Mouse (Mus musculus) heart, embryonic 11.5 days (tissue): ENCODE data around the gene Kctd18. TPM values are rescaled to one million over a fixed set of nuclear protein-coding genes. Genes with fewer than 3 reads are reported as not detected.

Source experiments
- ATAC-seq: fragments of 200-750 bp; cut with Nextera tagmentation; replicated peaks from 2 replicates; pipeline ENCODE4 v1.8.0; 2017; ENCODE audit warnings: moderate library complexity; ENCODE audit not compliant: insufficient number of reproducible peaks, low FRiP score, low TSS enrichment
- H3K27ac ChIP-seq: fragments of 300-500 bp; sonication (generic); 2 replicates; pipeline ENCODE4 v1.5.1; 2014; ENCODE audit warnings: mild to moderate bottlenecking, low read depth, low read length
- H3K27me3 ChIP-seq: fragments of 300-500 bp; sonication (generic); 2 replicates; pipeline ENCODE4 v1.6.1; 2014; ENCODE audit warnings: mild to moderate bottlenecking, low read length, mixed read lengths; ENCODE audit not compliant: control insufficient read depth, insufficient read depth
- H3K36me3 ChIP-seq: fragments of 300-500 bp; sonication (generic); 2 replicates; pipeline ENCODE4 v1.6.1; 2014; ENCODE audit warnings: mild to moderate bottlenecking, low read length, moderate library complexity, mixed read lengths; ENCODE audit not compliant: control insufficient read depth, insufficient read depth
- H3K4me1 ChIP-seq: fragments of 300-500 bp; sonication (generic); 2 replicates; pipeline ENCODE4 v1.6.1; 2014; ENCODE audit warnings: low read length; ENCODE audit not compliant: control insufficient read depth, insufficient read depth
- H3K4me2 ChIP-seq: fragments of 300-500 bp; sonication (generic); 2 replicates; pipeline ENCODE4 v1.6.1; 2014; ENCODE audit warnings: mild to moderate bottlenecking, moderate library complexity
- H3K4me3 ChIP-seq: fragments of 300-500 bp; sonication (generic); 2 replicates; pipeline ENCODE4 v1.5.1; 2014; ENCODE audit warnings: low read depth, low read length
- H3K9ac ChIP-seq: fragments of 300-500 bp; sonication (generic); 2 replicates; pipeline ENCODE4 v1.6.1; 2014; ENCODE audit warnings: mild to moderate bottlenecking, low read depth, low read length, moderate library complexity
- H3K9me3 ChIP-seq: fragments of 300-500 bp; sonication (generic); replicated peaks from 2 replicates; pipeline ENCODE4 v1.6.1; 2016; ENCODE audit warnings: low read length; ENCODE audit not compliant: control insufficient read depth
- WGBS: fragments of 180-500 bp; shearing (Covaris S2); extraction: QIAGEN DNeasy Blood & Tissue Kit; methylation state at CpG from one replicate; pipeline ENCODE4 v1.1.7; 2014; ENCODE audit not compliant: insufficient replicate concordance; 5-methylcytosine and 5-hydroxymethylcytosine counted together
- polyA plus RNA-seq: library from polyadenylated mRNA; unstranded; fragments of >200 nt; fragmentation: Nextera tagmentation; extraction: Ambion mirVana; gene quantifications from 2 replicates; pipeline ENCODE4 v1.2.1, GENCODE M21; 2014

Kctd18 gene
- polyA plus RNA-seq: 11.1 and 11.5 TPM in 2 replicates

DNA sequence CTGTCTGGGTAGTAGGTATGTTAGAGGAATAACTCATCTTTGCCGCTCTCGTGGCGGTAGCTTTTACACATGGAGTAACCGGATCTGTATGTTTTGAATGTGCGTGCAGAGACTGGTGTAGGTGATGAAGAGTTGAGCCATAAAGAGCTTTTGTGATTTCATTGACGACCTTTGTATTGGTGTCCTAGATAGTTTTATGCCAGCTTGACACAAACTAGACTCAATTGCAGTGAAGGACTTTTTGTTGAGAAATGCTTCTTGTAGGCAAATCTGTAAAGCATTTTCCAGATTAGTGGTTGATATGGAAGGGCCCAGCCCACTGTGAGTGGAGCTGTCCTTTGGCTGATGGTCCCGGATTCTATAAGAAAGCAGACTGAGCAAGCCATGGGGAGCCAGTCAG lies at the start of gene Kctd18:
Gene Kctd18, minus strand, starts transcription at position 101 of the 400 bp plus-strand sequence.
- WGBS: 94% methylated on average over 7 of the region's 7 CpGs
- no peak for ATAC-seq
- no peak within 1 kb of the TSS for H3K9ac ChIP-seq
- H3K36me3 ChIP-seq: peaks cover 27% of the 10 kb centered on the region
- no peak within 1 kb of the TSS for H3K4me3 ChIP-seq
- no peaks in the 10 kb centered on the region for H3K4me1 ChIP-seq
- no peak within 1 kb of the TSS for H3K4me2 ChIP-seq
- no peaks in the 10 kb centered on the region for H3K27me3 ChIP-seq
- no peak within 1 kb of the TSS for H3K27ac ChIP-seq
- H3K9me3 ChIP-seq: no peaks in the 10 kb centered on the region

DNA sequence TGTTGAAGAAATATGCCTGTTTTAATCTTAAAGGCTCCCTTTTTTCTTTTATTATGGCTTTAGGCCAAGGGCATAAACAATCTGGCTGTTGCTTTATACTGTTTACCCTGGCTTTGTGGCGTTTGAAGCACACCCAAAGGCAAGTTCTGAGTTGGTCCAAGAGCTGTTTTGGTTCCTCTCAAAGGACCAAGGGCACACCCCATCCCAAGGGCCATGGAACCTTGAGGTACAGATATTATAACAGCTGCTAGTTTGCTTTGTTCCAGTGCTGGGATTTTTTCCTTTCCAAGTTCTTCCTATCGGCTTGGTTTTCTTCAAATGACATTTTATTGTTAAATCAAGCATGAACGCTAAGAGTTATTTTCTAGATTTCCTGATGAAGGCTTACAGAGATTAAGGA lies 46.9 kb upstream of the Kctd18 start:
- no peak overlapping the region for H3K27ac ChIP-seq
- H3K36me3 ChIP-seq: no peaks in the 10 kb centered on the region
- no peaks in the 10 kb centered on the region for H3K27me3 ChIP-seq
- WGBS: 77% methylated on average over 3 of the region's 3 CpGs
- no peaks in the 10 kb centered on the region for H3K4me1 ChIP-seq
- no peak overlapping the region for H3K4me3 ChIP-seq
- H3K9ac ChIP-seq: no peak overlapping the region
- no peaks in the 10 kb centered on the region for H3K9me3 ChIP-seq
- ATAC-seq: no peak
- no peak overlapping the region for H3K4me2 ChIP-seq

DNA sequence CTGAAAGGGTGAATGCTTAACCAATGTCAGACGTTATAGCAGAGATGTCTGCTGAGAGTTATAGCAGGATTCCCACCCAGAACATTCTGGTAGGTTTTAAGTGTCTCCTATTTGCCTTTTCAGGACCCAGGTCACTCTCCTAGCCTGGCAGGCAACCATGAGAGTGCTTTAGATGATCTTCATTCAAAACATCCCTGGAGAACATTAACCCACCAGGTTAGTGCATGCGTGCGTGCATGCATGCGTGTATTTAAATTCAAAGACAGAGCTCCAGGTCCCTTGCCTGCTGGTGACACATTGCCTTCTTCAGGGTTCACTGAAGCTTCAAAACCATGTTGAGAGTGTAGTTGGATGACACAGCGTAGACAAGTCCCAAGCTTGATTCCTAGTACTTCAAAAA lies 46.4 kb upstream of the Kctd18 start:
- Histone ChIP-seq H3K4me3 (no peak overlapping the region), H3K27me3 (no peaks in the 10 kb centered on the region), H3K36me3 (no peaks in the 10 kb centered on the region), H3K9me3 (no peaks in the 10 kb centered on the region), H3K9ac (no peak overlapping the region), H3K27ac (no peak overlapping the region), H3K4me1 (no peaks in the 10 kb centered on the region), H3K4me2 (no peak overlapping the region)
- 89% methylated on average over 5 of the region's 5 CpGs for WGBS
- ATAC-seq: no peak

DNA sequence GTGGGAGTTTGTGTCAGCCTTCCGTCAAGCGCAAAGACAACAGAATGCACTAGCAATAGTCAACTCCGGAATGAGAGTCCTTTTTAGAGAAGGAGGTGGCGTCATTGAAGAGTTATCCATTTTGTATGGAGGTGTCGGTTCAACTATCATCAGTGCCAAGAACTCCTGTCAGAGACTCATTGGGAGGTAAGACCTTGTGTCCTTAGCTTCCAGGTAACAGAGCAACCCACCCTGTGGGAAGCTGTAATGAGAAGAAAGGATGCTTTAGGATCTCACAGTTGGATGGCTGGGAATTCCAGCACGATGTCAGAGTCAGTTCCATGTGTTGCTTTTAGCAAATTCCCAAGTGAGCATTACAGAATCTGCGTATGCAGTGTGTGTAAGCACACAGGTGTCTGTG lies 43.4 kb upstream of the Kctd18 start:
- WGBS: 92% methylated on average over 7 of the region's 7 CpGs
- no peak overlapping the region for H3K27ac ChIP-seq
- no peak overlapping the region for H3K4me2 ChIP-seq
- H3K4me1 ChIP-seq: 0 out of 2 replicates have a peak, but pooled peaks cover under 1% of the 10 kb centered on the region
- no peak overlapping the region for H3K9ac ChIP-seq
- no peaks in the 10 kb centered on the region for H3K27me3 ChIP-seq
- no peaks in the 10 kb centered on the region for H3K36me3 ChIP-seq
- H3K9me3 ChIP-seq: no peaks in the 10 kb centered on the region
- no peak for ATAC-seq
- no peak overlapping the region for H3K4me3 ChIP-seq

DNA sequence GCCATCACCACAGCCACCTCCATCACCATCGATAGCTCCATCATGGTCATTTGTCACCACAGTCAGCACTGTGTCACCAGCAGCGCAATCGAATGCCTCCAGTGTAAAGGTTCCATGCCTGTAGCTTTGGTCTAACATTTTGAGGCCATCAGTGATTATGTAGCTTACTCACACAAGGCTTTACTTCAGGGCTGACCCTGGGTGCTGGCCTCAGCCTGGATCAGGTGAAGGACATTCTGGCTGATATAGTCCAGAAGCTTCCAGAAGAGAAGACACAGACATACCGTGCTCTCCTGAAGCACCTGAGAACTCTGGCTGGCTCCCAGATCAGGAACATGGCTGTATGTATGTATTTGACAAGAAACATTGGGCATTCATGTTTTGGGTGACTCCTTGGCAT lies 40.1 kb upstream of the Kctd18 start:
- Histone ChIP-seq H3K27ac (no peak overlapping the region), H3K4me2 (no peak overlapping the region), H3K9ac (no peak overlapping the region), H3K9me3 (no peaks in the 10 kb centered on the region), H3K4me1 (0 out of 2 replicates have a peak, but pooled peaks cover 3% of the 10 kb centered on the region), H3K4me3 (no peak overlapping the region), H3K27me3 (no peaks in the 10 kb centered on the region), H3K36me3 (no peaks in the 10 kb centered on the region)
- WGBS: 89% methylated on average over 4 of the region's 4 CpGs
- no peak for ATAC-seq

DNA sequence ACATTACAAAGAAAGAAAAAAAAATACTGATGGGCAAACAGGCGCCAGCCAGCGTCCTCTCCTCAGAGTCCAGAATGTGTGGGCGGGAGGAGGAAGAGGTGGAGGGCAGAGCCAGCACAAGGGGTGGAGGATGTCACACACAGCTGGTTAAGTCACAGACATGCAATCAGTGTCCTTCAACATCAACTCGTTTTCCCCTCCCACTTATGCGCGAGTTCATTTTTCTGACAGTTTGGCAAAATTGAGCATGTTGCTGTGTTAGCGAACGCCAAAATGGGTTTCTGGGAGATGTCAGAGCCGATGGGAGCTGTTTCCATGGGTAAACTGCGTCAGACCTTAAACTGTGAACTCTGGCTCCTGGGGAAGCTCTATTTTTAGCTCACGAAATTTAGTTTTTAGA lies 38.2 kb upstream of the Kctd18 start:
- Histone ChIP-seq H3K27me3 (no peaks in the 10 kb centered on the region), H3K4me3 (no peak overlapping the region), H3K36me3 (no peaks in the 10 kb centered on the region), H3K4me1 (0 out of 2 replicates have a peak, but pooled peaks cover 3% of the 10 kb centered on the region), H3K27ac (no peak overlapping the region), H3K4me2 (no peak overlapping the region), H3K9ac (no peak overlapping the region), H3K9me3 (no peaks in the 10 kb centered on the region)
- WGBS: 66% methylated on average over 11 of the region's 11 CpGs
- no peak for ATAC-seq

DNA sequence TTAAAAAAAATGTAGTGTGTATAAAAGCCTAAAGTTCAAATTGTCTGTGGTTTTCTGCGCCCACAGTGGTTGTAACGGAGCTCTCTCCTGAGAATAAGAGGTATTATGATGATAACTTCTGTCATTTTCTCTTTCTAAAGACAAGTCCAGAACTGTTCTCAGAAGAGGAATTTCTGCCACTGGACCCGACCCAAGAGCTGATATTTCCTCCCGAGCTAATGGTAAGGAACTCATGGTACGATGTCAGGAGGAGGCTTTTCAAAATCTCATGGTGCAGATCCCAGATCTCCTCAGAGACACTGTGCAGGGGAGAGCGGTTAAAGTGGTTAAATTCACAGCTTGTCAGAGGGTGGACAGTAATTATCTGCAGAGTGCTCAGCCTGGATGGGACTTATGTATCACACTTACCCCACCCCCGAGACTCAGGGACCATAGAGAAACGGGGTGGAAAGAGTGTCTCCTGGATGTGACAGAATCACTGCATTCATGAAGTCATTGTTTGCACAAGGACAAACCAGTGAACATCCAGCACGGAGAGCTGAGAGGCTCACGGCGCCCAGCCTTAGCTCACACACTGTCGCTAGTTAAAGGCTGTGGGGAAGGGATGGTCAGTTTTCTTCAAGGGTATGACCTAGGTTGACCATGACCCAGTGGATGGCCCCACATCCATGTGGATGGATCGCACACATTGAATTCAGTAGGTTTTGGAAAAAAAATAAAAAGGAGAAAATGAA lies 37.5 kb upstream of the Kctd18 start:
- 0 out of 2 replicates have a peak, but pooled peaks cover 3% of the 10 kb centered on the region for H3K4me1 ChIP-seq
- no peaks in the 10 kb centered on the region for H3K27me3 ChIP-seq
- H3K9me3 ChIP-seq: no peaks in the 10 kb centered on the region
- no peak overlapping the region for H3K4me3 ChIP-seq
- H3K27ac ChIP-seq: no peak overlapping the region
- 73% methylated on average over 13 of the region's 13 CpGs for WGBS
- H3K9ac ChIP-seq: no peak overlapping the region
- ATAC-seq: no peak
- no peak overlapping the region for H3K4me2 ChIP-seq
- H3K36me3 ChIP-seq: no peaks in the 10 kb centered on the region

DNA sequence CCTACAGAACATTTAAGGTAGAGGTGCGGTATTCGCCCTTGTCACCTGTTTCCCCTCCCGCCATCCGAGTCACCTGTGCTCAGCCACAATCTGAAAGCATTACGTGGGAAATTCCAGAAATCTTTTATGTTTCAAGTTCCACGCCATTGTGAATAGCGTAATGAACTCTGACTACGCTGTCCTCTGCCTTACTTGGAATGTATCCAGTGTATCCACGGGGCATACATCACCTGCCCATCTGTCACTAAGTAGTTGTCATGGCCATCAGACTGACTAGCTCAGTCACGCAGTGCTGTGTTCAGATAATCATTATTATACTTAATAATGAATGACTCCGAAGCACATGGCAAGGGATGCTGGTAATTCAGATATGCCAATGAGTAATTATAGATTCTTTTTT lies 36.8 kb upstream of the Kctd18 start:
- 90% methylated on average over 11 of the region's 11 CpGs for WGBS
- no peak overlapping the region for H3K27ac ChIP-seq
- no peak overlapping the region for H3K4me3 ChIP-seq
- no peak overlapping the region; the same call in 1 of the 2 replicates for H3K9ac ChIP-seq
- no peaks in the 10 kb centered on the region for H3K27me3 ChIP-seq
- H3K9me3 ChIP-seq: no peaks in the 10 kb centered on the region
- H3K4me2 ChIP-seq: no peak overlapping the region
- ATAC-seq: no peak
- H3K4me1 ChIP-seq: 0 out of 2 replicates have a peak, but pooled peaks cover 3% of the 10 kb centered on the region
- H3K36me3 ChIP-seq: no peaks in the 10 kb centered on the region

DNA sequence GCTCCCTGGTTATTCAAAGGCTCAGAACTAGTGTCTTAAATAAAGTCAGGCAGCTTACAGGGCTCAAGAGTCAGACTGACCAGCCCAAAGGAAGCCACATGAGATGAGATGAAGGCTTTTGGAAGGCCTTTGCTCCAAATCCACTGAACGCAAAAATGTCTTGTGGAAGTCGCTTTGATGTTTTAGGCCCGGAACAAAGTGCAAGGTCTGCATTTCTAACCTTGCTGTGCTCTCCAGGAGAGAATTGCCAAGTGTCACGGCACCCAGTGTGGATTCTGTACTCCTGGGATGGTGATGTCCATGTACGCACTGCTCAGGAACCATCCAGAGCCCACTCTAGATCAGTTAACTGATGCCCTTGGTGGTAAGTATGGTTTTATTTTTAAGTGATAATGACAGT lies 30.4 kb upstream of the Kctd18 start:
- no peaks in the 10 kb centered on the region for H3K36me3 ChIP-seq
- H3K27me3 ChIP-seq: no peaks in the 10 kb centered on the region
- no peaks in the 10 kb centered on the region for H3K4me1 ChIP-seq
- H3K4me2 ChIP-seq: no peak overlapping the region
- no peaks in the 10 kb centered on the region for H3K9me3 ChIP-seq
- no peak overlapping the region for H3K27ac ChIP-seq
- WGBS: 85% methylated on average over 5 of the region's 5 CpGs
- no peak overlapping the region for H3K9ac ChIP-seq
- ATAC-seq: no peak
- H3K4me3 ChIP-seq: no peak overlapping the region
